Mouse (Mus musculus): ENCODE measurements around the gene Cux1.

Cux1 gene

GRCm38 (mm10) chr5:136510609-136511008 lies 56.7 kb downstream of the Cux1 start:
- DNase-seq (ENCODE audit: low spot score in 2 of 2): no peak

DNA sequence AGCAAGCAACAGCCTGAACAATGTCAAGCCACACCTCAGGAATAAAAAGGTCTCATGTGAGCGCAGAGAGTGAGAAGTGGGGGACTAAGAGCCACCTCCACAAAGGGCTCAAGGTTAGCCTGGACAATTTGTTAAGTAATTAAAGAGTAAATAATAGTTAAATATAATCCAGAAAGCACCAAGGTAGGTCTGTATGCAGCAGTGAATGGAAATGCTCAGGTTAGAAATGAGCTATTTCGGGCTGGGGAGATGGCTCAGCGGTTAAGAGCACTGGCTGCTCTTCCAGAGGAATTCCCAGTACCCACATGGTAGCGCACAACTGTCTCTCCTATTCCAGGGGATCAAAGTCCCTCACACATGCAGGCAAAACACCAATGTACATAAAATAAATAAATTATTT lies 59.7 kb downstream of the Cux1 start:
- no peak for DNase-seq (ENCODE audit: low spot score in 2 of 2)

- no peak for DNase-seq (ENCODE audit: low spot score in 2 of 2)
These were observed 61.0 kb downstream of the Cux1 start for GRCm38 (mm10) chr5:136506262-136506661.

DNA sequence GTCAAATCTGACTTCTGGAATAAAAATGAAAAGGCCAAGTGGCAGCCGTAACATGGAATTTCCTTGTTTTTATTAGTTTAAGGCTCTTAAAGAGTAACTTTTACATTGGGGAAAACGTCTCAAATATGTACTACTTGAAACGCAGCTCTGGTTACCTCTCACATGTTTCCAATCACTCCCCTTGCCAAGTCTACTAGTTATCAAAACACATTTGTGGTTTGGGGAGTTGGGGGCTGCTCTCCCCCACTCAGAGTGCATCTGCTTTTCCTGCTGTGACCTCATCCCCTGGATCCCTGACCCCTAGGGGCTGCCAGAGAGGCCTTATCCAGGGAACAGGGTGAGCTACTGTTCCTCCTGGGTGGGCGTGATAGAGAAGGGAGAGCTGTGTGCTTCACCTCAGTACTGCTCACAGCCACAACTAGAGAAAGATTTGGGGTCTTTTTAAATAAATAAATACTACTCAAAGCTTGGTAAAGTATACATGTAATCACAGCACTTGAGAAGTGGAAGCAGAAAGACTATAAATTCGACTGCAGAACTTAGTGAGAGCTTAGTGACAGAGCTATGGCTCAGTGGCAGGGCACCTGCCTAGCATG lies 64.7 kb downstream of the Cux1 start:
- no peak for DNase-seq (ENCODE audit: low spot score in 2 of 2)

DNA sequence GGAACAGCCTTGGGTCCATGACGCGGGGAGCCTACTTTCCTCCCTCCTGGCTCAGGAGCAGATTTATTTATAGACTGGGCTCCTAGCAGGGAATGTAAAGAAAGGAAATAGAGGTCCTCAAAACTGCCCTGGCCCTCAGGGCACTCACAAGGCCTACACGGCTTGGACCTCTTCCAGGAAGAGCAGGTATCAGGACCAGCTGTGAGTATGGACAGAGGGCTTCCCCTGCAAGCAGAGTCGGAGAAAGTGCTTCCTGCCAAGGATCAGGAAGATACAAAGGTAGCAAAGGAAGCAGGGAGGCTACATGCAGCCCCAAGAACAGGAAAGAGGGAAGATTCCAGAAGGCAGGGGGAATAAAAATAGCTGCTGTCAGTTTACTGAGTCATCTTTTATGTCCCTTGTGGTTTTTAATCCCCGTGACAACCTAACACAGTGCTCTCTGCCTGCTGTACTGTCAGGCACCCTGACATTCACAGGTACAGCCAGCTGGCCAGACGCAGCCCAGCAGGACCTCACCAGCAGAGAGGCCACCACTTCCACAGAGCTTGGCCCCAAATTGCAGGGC lies 66.9 kb downstream of the Cux1 start:
- no peak for DNase-seq (ENCODE audit: low spot score in 2 of 2)

DNA sequence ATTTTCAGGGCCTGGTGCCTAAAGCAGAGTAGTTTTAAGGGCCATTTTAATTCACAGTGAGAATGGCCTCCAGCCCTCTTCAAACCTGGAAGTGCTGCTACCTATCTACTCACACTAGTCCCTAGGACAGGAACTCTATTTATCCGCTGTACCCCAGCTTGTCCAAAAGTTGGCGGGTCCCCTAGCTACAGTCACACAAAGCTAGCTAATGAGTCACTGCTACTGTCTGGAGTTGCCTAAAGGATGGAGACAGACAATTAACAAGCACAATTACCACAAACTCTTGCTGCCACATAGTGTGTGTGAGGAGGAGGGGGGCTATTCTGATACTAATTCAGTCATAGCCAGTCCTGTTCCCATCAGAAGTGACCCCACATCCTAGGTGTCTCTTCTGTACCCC lies 68.0 kb downstream of the Cux1 start:
- no peak for DNase-seq (ENCODE audit: low spot score in 2 of 2)

DNA sequence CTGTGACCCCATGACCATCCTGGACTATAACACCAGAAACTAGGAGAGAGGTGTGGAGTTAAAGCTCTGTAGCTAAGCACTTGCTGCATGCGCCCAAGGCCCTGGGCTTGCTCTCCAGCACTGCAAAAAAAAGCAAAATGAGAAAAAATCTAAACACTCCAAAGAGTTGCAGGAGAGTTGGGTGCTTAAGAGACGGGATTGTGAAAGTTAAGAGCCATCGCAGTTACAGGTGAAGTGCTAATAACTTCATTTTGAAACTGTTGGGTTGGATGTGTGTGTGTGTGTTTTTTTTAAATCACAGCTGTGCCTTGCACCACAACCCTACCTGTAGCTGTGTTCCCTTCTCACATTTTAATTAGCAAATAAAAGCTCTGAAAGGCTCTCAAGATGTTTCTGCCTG lies 68.5 kb downstream of the Cux1 start:
- no peak for DNase-seq (ENCODE audit: low spot score in 2 of 2)

- no peak for DNase-seq (ENCODE audit: low spot score in 2 of 2)
These were observed 70.0 kb downstream of the Cux1 start for GRCm38 (mm10) chr5:136497301-136497700.

GRCm38 (mm10) chr5:136495581-136495980 lies 71.7 kb downstream of the Cux1 start:
- no peak for DNase-seq (ENCODE audit: low spot score in 2 of 2)

- no peak for DNase-seq (ENCODE audit: low spot score in 2 of 2)
These were observed 72.4 kb downstream of the Cux1 start for GRCm38 (mm10) chr5:136494927-136495326.

DNA sequence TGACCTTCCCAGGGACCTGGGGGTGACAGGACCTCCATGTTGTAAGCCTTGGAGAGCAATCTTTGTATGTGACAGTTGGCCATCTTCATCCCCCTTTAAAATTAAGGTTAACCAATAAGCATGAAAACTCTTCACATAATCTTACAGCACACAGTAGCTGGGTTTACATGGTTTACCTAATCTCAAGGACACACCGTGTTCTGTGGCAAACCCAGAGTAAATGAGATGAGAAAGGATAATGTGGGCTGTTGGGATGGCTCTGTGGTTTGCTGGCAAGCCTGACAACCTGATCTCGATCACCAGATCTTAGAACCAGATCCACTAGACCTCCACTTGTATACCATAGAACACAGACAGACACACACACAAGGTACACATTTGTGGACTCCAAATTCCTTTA lies 73.0 kb downstream of the Cux1 start:
- no peak for DNase-seq (ENCODE audit: low spot score in 2 of 2)

- DNase-seq (ENCODE audit: low spot score in 2 of 2): no peak
These were observed 77.8 kb downstream of the Cux1 start for GRCm38 (mm10) chr5:136489450-136489849.

- no peak for DNase-seq (ENCODE audit: low spot score in 2 of 2)
These were observed 78.6 kb downstream of the Cux1 start for GRCm38 (mm10) chr5:136488721-136489120.

GRCm38 (mm10) chr5:136488223-136488622 lies 79.1 kb downstream of the Cux1 start:
- DNase-seq (ENCODE audit: low spot score in 2 of 2): no peak

DNA sequence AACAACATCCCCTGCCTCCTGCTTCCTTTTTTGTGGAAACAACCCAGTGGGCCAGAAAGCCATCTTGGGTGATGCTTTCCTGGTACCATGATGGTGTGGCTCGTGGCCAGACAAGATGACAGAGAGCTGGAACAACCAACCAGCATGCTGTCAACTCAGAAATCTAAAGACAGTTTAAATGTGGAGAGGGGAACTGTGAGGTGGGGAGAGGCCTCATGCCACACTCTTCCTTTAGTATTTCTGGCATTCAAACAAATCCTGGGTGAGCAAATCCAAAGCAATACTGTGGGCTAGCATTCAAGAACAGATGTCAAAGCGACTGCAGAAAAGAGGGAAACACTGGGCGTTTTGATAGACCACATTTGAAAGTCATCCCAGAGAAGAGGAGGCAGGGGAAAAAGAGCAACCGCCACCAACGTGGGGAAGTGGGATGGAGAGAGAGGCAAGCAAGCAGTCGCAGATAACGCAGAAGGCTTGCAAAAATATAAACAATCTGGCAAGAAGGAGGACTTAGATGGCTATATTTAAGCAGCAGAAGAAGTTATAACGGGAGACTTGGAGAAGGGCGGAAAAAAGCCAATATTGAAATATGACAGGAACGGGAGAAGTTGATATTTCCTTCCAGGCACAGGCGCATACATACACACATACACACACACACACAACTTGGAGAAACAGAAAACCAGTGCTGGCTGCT lies 79.7 kb downstream of the Cux1 start:
- no peak for DNase-seq (ENCODE audit: low spot score in 2 of 2)

- DNase-seq (ENCODE audit: low spot score in 2 of 2): no peak
These were observed 80.9 kb downstream of the Cux1 start for GRCm38 (mm10) chr5:136486401-136486800.

DNA sequence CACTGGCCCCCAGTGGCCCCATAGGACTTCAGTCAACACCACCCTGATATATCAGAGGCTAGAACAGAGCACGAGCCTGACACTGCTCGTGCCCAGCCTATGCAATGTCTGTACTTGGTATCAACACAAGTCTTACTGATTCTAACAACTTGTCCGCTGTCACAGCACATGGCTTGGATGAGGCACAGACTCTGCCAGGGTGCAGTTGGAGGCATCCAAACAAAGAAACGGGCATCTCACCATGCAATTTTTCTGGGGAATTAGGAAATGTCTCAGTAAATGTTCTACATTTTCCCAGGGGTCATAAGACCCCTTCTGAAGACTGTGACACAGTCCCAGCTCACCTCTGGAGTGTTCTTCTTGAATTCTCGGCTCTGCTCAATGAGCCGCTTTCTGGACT lies 81.9 kb downstream of the Cux1 start:
- no peak for DNase-seq (ENCODE audit: low spot score in 2 of 2)

DNA sequence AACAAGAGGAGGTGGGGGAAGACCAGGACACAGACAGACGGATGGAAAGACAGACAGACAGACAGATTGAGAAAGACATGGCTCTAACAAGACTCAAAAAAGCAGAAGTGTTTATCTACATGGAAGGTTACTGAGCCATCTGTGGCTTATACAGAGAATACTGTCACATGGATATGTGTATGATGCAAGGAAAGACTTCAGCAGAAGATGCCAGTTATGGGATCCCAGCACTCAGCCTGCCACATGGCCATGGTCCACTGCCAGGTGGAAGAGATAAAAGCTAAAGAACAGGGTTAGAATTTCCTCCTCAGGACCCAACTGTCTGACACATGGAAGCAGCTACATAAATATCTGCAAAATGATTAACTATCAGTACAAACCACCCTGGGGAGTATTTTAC lies 84.9 kb downstream of the Cux1 start:
- DNase-seq (ENCODE audit: low spot score in 2 of 2): no peak

- DNase-seq (ENCODE audit: low spot score in 2 of 2): no peak
These were observed 86.7 kb downstream of the Cux1 start for GRCm38 (mm10) chr5:136480541-136480940.

DNA sequence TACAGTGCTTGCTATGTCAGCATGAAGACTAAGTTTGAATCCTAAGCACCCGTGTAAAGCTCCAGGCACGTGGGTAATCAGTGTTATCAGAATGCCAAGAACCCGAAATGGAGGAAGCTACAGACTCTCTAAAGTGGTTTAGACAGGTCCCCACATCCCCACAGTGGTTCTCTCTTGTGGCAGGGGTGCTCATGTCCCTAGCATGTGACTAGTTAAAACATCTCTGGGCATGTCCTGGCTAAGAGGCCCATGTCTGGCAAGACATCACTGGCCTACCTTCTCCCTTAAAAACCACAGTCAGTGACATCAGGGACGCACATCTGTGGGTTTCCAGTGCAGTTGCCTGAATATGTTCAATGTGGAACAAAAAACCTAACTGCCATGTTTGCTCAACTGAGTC lies 87.5 kb downstream of the Cux1 start:
- DNase-seq (ENCODE audit: low spot score in 2 of 2): no peak

DNA sequence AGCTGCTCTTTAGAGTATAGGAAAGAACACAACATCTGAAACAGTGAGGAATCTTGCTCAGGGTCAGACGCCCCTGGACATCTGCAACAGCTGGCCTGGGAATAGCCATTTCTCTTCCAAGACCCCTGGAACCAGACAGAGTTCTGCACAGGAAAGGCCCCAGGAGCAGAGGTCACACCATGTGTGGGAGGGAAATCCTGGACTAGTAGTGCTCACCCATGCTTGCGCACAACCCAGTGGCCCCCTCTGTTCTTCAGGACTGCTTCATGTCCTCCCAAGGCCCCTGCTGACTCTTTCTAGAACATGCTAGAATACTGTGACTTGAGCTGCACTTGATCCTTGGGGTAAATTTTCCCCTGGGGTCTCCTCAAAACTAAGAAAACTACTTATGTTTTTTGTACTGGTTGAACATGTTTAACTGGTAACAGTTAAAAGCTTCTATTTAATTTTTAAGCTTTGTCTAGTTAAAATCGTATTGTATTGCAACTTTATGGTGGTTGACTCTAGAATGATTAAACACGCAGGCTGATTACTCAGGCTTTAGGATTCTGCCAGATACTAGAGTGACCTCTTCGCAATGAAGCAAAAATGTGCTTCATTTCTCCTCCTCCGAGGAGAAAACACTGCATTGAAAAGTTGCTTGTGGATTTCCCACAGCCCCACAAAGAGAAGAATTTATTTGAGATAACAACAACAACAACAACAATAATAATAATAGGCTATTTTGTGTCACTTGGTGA lies 88.1 kb downstream of the Cux1 start:
- no peak for DNase-seq (ENCODE audit: low spot score in 2 of 2)

GRCm38 (mm10) chr5:136476272-136476671 lies 91.0 kb downstream of the Cux1 start:
- no peak for DNase-seq (ENCODE audit: low spot score in 2 of 2)

GRCm38 (mm10) chr5:136475161-136475560 lies 92.1 kb downstream of the Cux1 start:
- no peak for DNase-seq (ENCODE audit: low spot score in 2 of 2)

Data from urinary bladder, postnatal 4 days (tissue).